Mouse (Mus musculus) stomach, embryonic 14.5 days (tissue): ENCODE data around the gene Tfrc. TPM values are rescaled to one million over a fixed set of nuclear protein-coding genes. Genes with fewer than 3 reads are reported as not detected.

Experiments
- ATAC-seq: fragments of 200-750 bp; cut with Nextera tagmentation; 2 replicates; pipeline ENCODE4 v1.8.0; 2017; ENCODE audit warnings: low read depth, moderate TSS enrichment; ENCODE audit not compliant: insufficient number of reproducible peaks, insufficient read depth, low FRiP score
- H3K27ac ChIP-seq: fragments of 300-500 bp; sonication (generic); 2 replicates; pipeline ENCODE4 v1.5.1; 2014; ENCODE audit warnings: mild to moderate bottlenecking, low read length, moderate library complexity, mixed read lengths
- H3K27me3 ChIP-seq: fragments of 300-500 bp; sonication (generic); 2 replicates; pipeline ENCODE4 v1.6.1; 2014; ENCODE audit warnings: low read length, control low read depth, mixed read lengths; ENCODE audit not compliant: control insufficient read depth, insufficient read depth
- H3K36me3 ChIP-seq: fragments of 300-500 bp; sonication (generic); 2 replicates; pipeline ENCODE4 v1.6.1; 2014; ENCODE audit warnings: mild to moderate bottlenecking, control low read depth, low read length, moderate library complexity, mixed read lengths; ENCODE audit not compliant: control insufficient read depth, insufficient read depth
- H3K4me1 ChIP-seq: fragments of 300-500 bp; sonication (generic); 2 replicates; pipeline ENCODE4 v1.6.1; 2014; ENCODE audit warnings: low read length, control low read depth, mixed read lengths; ENCODE audit not compliant: control insufficient read depth, insufficient read depth
- H3K4me2 ChIP-seq: fragments of 300-500 bp; sonication (generic); replicated peaks from 2 replicates; pipeline ENCODE4 v1.6.1; 2014; ENCODE audit warnings: low read depth, low read length, control low read depth
- H3K4me3 ChIP-seq: fragments of 300-500 bp; sonication (generic); 2 replicates; pipeline ENCODE4 v1.5.1; 2014; ENCODE audit warnings: low read depth, low read length, control low read depth
- H3K9ac ChIP-seq: fragments of 300-500 bp; sonication (generic); replicated peaks from 2 replicates; pipeline ENCODE4 v1.6.1; 2014; ENCODE audit warnings: low read depth, mild to moderate bottlenecking, control low read depth, low read length, moderate library complexity, mixed read lengths
- H3K9me3 ChIP-seq: fragments of 300-500 bp; sonication (generic); 2 replicates; pipeline ENCODE4 v1.6.1; 2016; ENCODE audit warnings: low read depth, low read length, control low read depth; ENCODE audit not compliant: control insufficient read depth
- WGBS: fragments of 180-500 bp; shearing (Covaris S2); extraction: QIAGEN DNeasy Blood & Tissue Kit; methylation state at CpG from one replicate; pipeline ENCODE4 v1.1.7; 2014; 5-methylcytosine and 5-hydroxymethylcytosine counted together
- polyA plus RNA-seq: library from polyadenylated mRNA; unstranded; fragments of >200 nt; fragmentation: Nextera tagmentation; extraction: Ambion mirVana; gene quantifications from 2 replicates; pipeline ENCODE4 v1.2.1, GENCODE M21; 2014

The Tfrc gene
- polyA plus RNA-seq, 1 experiment from 2014 or later, result 60.5 TPM

GRCm38 (mm10) chr16:32680806-32681205 lies 72.1 kb downstream of the Tfrc start:
- Histone ChIP-seq H3K36me3 (peaks cover 56% of the 10 kb centered on the region), H3K9ac (no peak overlapping the region), H3K9me3 (no peaks in the 10 kb centered on the region), H3K27ac (no peak overlapping the region), H3K4me3 (no peak overlapping the region), H3K4me1 (no peaks in the 10 kb centered on the region), H3K27me3 (no peaks in the 10 kb centered on the region), H3K4me2 (no peak overlapping the region)
- 91% methylated on average over 6 of the region's 6 CpGs for WGBS
- no peak for ATAC-seq

- no peak for ATAC-seq
- H3K36me3 ChIP-seq, result peaks cover 45% of the 10 kb centered on the region
These were observed 73.5 kb downstream of the Tfrc start for GRCm38 (mm10) chr16:32682194-32682593.

More at GRCm38 (mm10) chr16:32682194-32682593, 73.5 kb downstream of the Tfrc start:
- Histone ChIP-seq H3K9ac (no peak overlapping the region), H3K9me3 (no peaks in the 10 kb centered on the region), H3K4me2 (no peak overlapping the region), H3K4me1 (no peaks in the 10 kb centered on the region), H3K27ac (no peak overlapping the region), H3K27me3 (no peaks in the 10 kb centered on the region), H3K4me3 (no peak overlapping the region)
- 29% methylated on average over 5 of the region's 5 CpGs for WGBS

Other genes starting within 250 kb of the Tfrc start
- gene Tm4sf19, start 208.4 kb upstream of the Tfrc start, polyA plus RNA-seq, result not detected in 2 replicates
- gene Tctex1d2, start 189.2 kb upstream of the Tfrc start, polyA plus RNA-seq, result 28.4 and 31.6 TPM in 2 replicates
- gene Pcyt1a, start 178.0 kb upstream of the Tfrc start, polyA plus RNA-seq, result 40.3 and 44.3 TPM in 2 replicates
- gene Slc51a, start 121.0 kb upstream of the Tfrc start, polyA plus RNA-seq, result 1.9 and 2.7 TPM in 2 replicates
- not detected in 2 replicates for gene Zdhhc19, start 112.7 kb upstream of the Tfrc start, polyA plus RNA-seq
- gene Tnk2, start 35.0 kb downstream of the Tfrc start, polyA plus RNA-seq, result 13.1 and 17.1 TPM in 2 replicates
- 8.7 and 8.8 TPM in 2 replicates for gene Muc4, start 127.0 kb downstream of the Tfrc start, polyA plus RNA-seq
- 0.25 TPM in 1 of 2 replicates, not detected in the other for gene Muc20, start 188.5 kb downstream of the Tfrc start, polyA plus RNA-seq
- gene Smbd1, start 201.6 kb downstream of the Tfrc start, polyA plus RNA-seq, result not detected in 2 replicates